Mouse (Mus musculus): ENCODE measurements around the gene Rasgef1b. TPM values are rescaled to one million over a fixed set of nuclear protein-coding genes. Genes with fewer than 3 reads are reported as not detected.

Rasgef1b gene
- polyA plus RNA-seq, 1 experiment from 2014 or later: 75.6 TPM

GRCm38 (mm10) chr5:99262197-99262920 lies 466.5 kb downstream of the Rasgef1b start:
- 81% methylated on average over 6 of the region's 6 CpGs for WGBS
- no peak overlapping the region for H3K27ac ChIP-seq (replicated peaks; ENCODE audit: low read depth, low read length)

DNA sequence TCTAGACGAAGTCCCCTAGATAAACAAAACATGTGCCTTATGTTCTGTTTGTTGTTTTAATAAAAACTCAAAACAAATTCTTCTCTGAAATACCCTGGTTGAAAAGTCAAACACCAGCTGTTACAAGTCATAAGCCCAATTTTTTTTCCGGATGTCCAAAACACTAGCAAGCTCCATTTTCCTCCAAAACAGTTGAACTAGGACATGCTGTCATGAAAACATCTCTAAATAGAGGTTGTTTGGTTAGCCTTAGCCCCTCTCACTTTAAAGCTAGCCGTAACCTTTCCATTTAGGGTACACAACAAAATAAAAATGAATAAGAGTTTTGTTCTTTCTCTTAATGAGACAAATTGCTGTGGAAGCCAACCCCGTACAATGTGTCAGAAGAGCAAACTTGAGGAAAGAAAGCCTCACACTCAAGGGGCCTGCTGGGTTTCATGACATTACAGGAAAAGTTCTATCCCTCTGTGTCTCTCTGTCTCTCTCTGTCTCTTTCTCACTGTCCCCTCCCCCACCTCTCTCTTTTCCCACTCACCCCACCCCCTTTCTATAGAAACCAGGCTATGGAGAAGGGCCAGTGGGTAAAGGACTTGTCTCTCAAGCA lies 467.6 kb downstream of the Rasgef1b start:
- H3K4me1 ChIP-seq (ENCODE audit: control insufficient read depth, insufficient read depth, low read length): no peaks in the 10 kb centered on the region
- no peak for ATAC-seq (ENCODE audit: low FRiP score, low TSS enrichment)
- no peak overlapping the region for H3K4me3 ChIP-seq (replicated peaks; ENCODE audit: low read depth, low read length)
- no peaks in the 10 kb centered on the region for H3K9me3 ChIP-seq (ENCODE audit: control insufficient read depth, low read length)
- H3K4me2 ChIP-seq (ENCODE audit: low read length): no peak overlapping the region
- no peaks in the 10 kb centered on the region for H3K27me3 ChIP-seq (ENCODE audit: control insufficient read depth, insufficient read depth, low read length)
- no peak for DNase-seq
- no peak overlapping the region for H3K27ac ChIP-seq (replicated peaks; ENCODE audit: low read depth, low read length)
- WGBS: 94% methylated on average over 4 of the region's 4 CpGs
- H3K9ac ChIP-seq (replicated peaks; ENCODE audit: low read length): no peak overlapping the region
- H3K36me3 ChIP-seq (ENCODE audit: control insufficient read depth, insufficient read depth, low read length): no peaks in the 10 kb centered on the region

More at GRCm38 (mm10) chr5:99262197-99262920, 466.5 kb downstream of the Rasgef1b start:
- no peaks in the 10 kb centered on the region for H3K4me1 ChIP-seq (ENCODE audit: control insufficient read depth, insufficient read depth, low read length)
- no peak overlapping the region for H3K4me3 ChIP-seq (replicated peaks; ENCODE audit: low read depth, low read length)
- H3K9ac ChIP-seq (replicated peaks; ENCODE audit: low read length): no peak overlapping the region
- DNase-seq: no peak
- no peaks in the 10 kb centered on the region for H3K36me3 ChIP-seq (ENCODE audit: control insufficient read depth, insufficient read depth, low read length)
- no peak for ATAC-seq (ENCODE audit: low FRiP score, low TSS enrichment)
- no peak overlapping the region for H3K4me2 ChIP-seq (ENCODE audit: low read length)
- no peaks in the 10 kb centered on the region for H3K27me3 ChIP-seq (ENCODE audit: control insufficient read depth, insufficient read depth, low read length)
- H3K9me3 ChIP-seq (ENCODE audit: control insufficient read depth, low read length): no peaks in the 10 kb centered on the region

DNA sequence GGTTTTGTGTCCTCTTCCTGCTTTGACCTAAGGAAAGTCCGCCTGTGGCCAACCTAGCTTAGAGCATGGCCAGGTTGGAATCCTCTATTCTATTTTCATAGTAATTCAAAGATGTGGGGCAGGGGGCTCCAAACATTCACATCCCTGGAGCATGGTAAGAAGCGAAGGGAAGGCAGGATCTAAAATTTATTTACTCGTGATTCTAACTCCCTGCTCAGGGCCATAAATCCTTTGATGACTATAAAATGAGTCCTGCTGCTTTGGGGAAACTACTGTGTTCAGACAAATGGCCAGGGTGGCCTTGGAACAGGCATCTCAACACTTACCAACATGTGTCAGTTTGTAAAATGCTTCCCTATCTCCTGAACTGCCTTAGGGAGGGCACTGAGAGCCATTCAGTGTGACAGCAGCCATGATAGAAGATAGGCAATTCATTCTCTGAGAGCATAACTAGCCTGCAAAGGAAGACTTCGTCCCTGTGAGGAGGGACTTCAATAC lies 470.8 kb downstream of the Rasgef1b start:
- 82% methylated on average over 4 of the region's 4 CpGs for WGBS
- Histone ChIP-seq H3K9me3 (ENCODE audit: control insufficient read depth, low read length) (no peaks in the 10 kb centered on the region), H3K27ac (replicated peaks; ENCODE audit: low read depth, low read length) (no peak overlapping the region), H3K4me2 (ENCODE audit: low read length) (no peak overlapping the region), H3K4me1 (ENCODE audit: control insufficient read depth, insufficient read depth, low read length) (no peaks in the 10 kb centered on the region), H3K9ac (replicated peaks; ENCODE audit: low read length) (no peak overlapping the region), H3K36me3 (ENCODE audit: control insufficient read depth, insufficient read depth, low read length) (no peaks in the 10 kb centered on the region), H3K27me3 (ENCODE audit: control insufficient read depth, insufficient read depth, low read length) (0 out of 2 replicates have a peak, but pooled peaks cover 4% of the 10 kb centered on the region), H3K4me3 (replicated peaks; ENCODE audit: low read depth, low read length) (no peak overlapping the region)
- ATAC-seq (ENCODE audit: low FRiP score, low TSS enrichment) (no peak), DNase-seq (no peak)

DNA sequence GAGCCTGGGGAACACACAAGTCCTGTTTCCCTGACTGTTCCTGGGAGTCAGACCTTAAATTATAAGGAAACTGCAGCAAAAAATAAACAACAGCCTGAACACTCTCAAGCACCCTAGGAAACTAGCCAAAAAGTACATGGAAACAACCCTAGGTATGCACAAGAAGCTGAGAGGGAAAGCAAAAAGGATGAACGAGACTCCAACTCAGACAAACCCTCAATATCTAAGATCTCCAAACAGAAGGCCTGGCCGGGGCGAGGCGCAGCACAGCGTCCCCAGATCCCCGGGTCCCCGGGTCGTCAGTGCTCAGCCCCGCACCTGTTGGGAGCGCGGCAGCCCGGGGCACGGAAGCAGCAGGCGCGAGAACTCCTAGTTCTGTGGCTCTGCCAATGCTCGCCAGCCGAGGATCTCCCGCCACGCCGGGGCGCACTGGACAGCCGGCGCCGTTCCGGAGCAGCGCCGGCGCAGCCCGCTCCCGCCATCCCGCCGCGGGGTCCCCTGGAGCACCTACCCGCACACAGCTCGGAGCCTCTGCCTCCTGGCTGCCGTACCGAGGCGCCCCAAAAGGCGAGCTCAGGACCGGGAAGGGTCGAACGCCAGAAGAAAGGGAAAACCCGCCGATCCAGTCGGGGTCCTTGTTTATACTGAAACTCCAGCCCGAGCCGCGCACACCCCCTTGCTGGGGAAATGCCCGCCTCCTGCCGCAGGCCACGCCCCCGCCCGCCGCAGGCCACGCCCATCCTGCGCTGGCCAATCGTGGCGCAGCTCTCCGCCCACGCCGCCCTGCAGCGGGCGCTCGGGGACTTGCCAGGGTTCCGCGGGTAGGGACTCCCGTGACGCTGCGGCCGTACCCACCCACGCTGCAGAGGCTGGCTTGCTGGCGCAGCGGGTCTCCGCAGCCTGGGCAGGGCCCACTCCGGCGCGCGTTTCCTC lies 476.4 kb downstream of the Rasgef1b start:
- Histone ChIP-seq H3K9ac (replicated peaks; ENCODE audit: low read length) (peak overlapping the region; percentile 64), H3K4me2 (ENCODE audit: low read length) (peak overlapping the region; percentile 90), H3K27ac (replicated peaks; ENCODE audit: low read depth, low read length) (peak overlapping the region; percentile 79), H3K36me3 (ENCODE audit: control insufficient read depth, insufficient read depth, low read length) (no peaks in the 10 kb centered on the region), H3K4me3 (replicated peaks; ENCODE audit: low read depth, low read length) (peak overlapping the region; percentile 76), H3K4me1 (ENCODE audit: control insufficient read depth, insufficient read depth, low read length) (peaks cover 30% of the 10 kb centered on the region), H3K27me3 (ENCODE audit: control insufficient read depth, insufficient read depth, low read length) (0 out of 2 replicates have a peak, but pooled peaks cover 4% of the 10 kb centered on the region), H3K9me3 (ENCODE audit: control insufficient read depth, low read length) (no peaks in the 10 kb centered on the region)
- WGBS: under 1% methylated on average over 78 of the region's 78 CpGs
- ATAC-seq (ENCODE audit: low FRiP score, low TSS enrichment) (peak; percentile 93), DNase-seq (peak; percentile 96)

- H3K4me1 ChIP-seq (ENCODE audit: control insufficient read depth, insufficient read depth, low read length): peaks cover 37% of the 10 kb centered on the region
- H3K27ac ChIP-seq (replicated peaks; ENCODE audit: low read depth, low read length): peak overlapping the region; percentile 79
- WGBS: 2% methylated on average over 34 of the region's 34 CpGs
- no peaks in the 10 kb centered on the region for H3K9me3 ChIP-seq (ENCODE audit: control insufficient read depth, low read length)
- H3K9ac ChIP-seq (replicated peaks; ENCODE audit: low read length): peak overlapping the region; percentile 64
- H3K4me3 ChIP-seq (replicated peaks; ENCODE audit: low read depth, low read length): peak overlapping the region; percentile 76
- no peaks in the 10 kb centered on the region for H3K36me3 ChIP-seq (ENCODE audit: control insufficient read depth, insufficient read depth, low read length)
- no peak for ATAC-seq (ENCODE audit: low FRiP score, low TSS enrichment)
- peak; percentile 72 for DNase-seq
- 0 out of 2 replicates have a peak, but pooled peaks cover 4% of the 10 kb centered on the region for H3K27me3 ChIP-seq (ENCODE audit: control insufficient read depth, insufficient read depth, low read length)
- peak overlapping the region; percentile 90 for H3K4me2 ChIP-seq (ENCODE audit: low read length)
These were observed 477.3 kb downstream of the Rasgef1b start for GRCm38 (mm10) chr5:99251379-99252202.

DNA sequence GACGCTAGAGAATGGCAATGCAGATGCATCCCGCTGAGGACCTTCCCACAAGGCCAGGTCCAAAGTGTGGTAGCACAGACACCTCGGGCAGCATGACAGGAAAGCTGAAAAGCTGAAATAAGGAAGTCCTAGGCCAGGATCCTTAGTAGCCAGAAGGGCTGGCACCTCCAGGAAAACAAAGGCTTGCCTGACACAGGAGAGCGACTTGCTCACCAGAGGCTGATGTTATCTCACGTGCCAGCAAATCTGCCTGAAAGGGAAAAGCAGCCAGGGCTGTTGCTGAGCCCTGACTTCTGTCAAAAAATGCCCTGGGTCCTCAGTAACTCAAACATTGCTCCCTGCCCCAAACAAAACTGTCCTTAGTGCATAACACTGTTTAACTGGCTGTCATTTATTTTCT lies 478.0 kb downstream of the Rasgef1b start:
- Histone ChIP-seq H3K27ac (replicated peaks; ENCODE audit: low read depth, low read length) (peak overlapping the region; percentile 79), H3K27me3 (ENCODE audit: control insufficient read depth, insufficient read depth, low read length) (0 out of 2 replicates have a peak, but pooled peaks cover 4% of the 10 kb centered on the region), H3K36me3 (ENCODE audit: control insufficient read depth, insufficient read depth, low read length) (no peaks in the 10 kb centered on the region), H3K9me3 (ENCODE audit: control insufficient read depth, low read length) (no peaks in the 10 kb centered on the region), H3K4me1 (ENCODE audit: control insufficient read depth, insufficient read depth, low read length) (peaks cover 42% of the 10 kb centered on the region), H3K4me2 (ENCODE audit: low read length) (peak overlapping the region; percentile 90), H3K4me3 (replicated peaks; ENCODE audit: low read depth, low read length) (peak overlapping the region; percentile 76), H3K9ac (replicated peaks; ENCODE audit: low read length) (peak overlapping the region; percentile 64; the same call in 1 of the 2 replicates)
- DNase-seq (peak; percentile 45), ATAC-seq (ENCODE audit: low FRiP score, low TSS enrichment) (no peak)
- WGBS: 17% methylated on average over 5 of the region's 5 CpGs

- H3K4me1 ChIP-seq (ENCODE audit: control insufficient read depth, insufficient read depth, low read length): peaks cover 42% of the 10 kb centered on the region
- ATAC-seq (ENCODE audit: low FRiP score, low TSS enrichment): 0 out of 2 replicates have a peak, but pooled peaks have one; percentile 26
- peak; percentile 98 for DNase-seq
- WGBS: 1% methylated on average over 7 of the region's 7 CpGs
- no peaks in the 10 kb centered on the region for H3K9me3 ChIP-seq (ENCODE audit: control insufficient read depth, low read length)
- H3K36me3 ChIP-seq (ENCODE audit: control insufficient read depth, insufficient read depth, low read length): no peaks in the 10 kb centered on the region
- peak overlapping the region; percentile 90 for H3K4me2 ChIP-seq (ENCODE audit: low read length)
- H3K27ac ChIP-seq (replicated peaks; ENCODE audit: low read depth, low read length): peak overlapping the region; percentile 15; the same call in 1 of the 2 replicates
- no peak overlapping the region for H3K9ac ChIP-seq (replicated peaks; ENCODE audit: low read length)
- no peak overlapping the region for H3K4me3 ChIP-seq (replicated peaks; ENCODE audit: low read depth, low read length)
- no peaks in the 10 kb centered on the region for H3K27me3 ChIP-seq (ENCODE audit: control insufficient read depth, insufficient read depth, low read length)
These were observed 480.4 kb downstream of the Rasgef1b start for GRCm38 (mm10) chr5:99248501-99248900.

All from midbrain, embryonic 14.5 days (tissue).